Mouse (Mus musculus) spleen, adult 2 months (tissue): ENCODE data around the gene Ppp1r13l.

ENCODE experiments used
- CTCF ChIP-seq: fragments of 200-500 bp; IDR thresholded peaks from 2 replicates; pipeline ENCODE4 v1.5.1; 2011; ENCODE audit warnings: mild to moderate bottlenecking, inconsistent platforms; ENCODE audit not compliant: insufficient read depth, insufficient read length, insufficient replicate concordance; ENCODE audit errors: extremely low read depth
- POLR2A ChIP-seq: fragments of 200-500 bp; IDR thresholded peaks from 2 replicates; pipeline ENCODE4 v1.6.1; 2011; ENCODE audit warnings: low read depth, low read length, inconsistent platforms

- TF ChIP-seq CTCF (no peak), POLR2A (no peak)
Measured at GRCm38 (mm10) chr7:19327128-19327527, 32.4 kb upstream of the Ppp1r13l start.
